Mouse (Mus musculus) embryonic fibroblast, embryonic 13.5 days (primary cell): ENCODE measurements at regions not wholly inside any gene's neighbourhood (a gene's known extent, or its start where the extent isn't known, plus 50 kb on each side); places are given as distances from the start of the nearest gene placed in this dataset.

ENCODE experiments used
- CTCF ChIP-seq: IDR thresholded peaks from 2 replicates; pipeline ENCODE4 v1.5.1; 2011; ENCODE audit warnings: mild to moderate bottlenecking, control low read depth, low read length, moderate library complexity, borderline replicate concordance; ENCODE audit not compliant: insufficient read depth
- POLR2A ChIP-seq: IDR thresholded peaks from 2 replicates; pipeline ENCODE4 v1.6.1; 2011; ENCODE audit warnings: low read depth, mild to moderate bottlenecking, control low read depth, low read length, moderate library complexity

GRCm38 (mm10) chr2:124747119-124747518, 320.8 kb upstream of the Slc24a5 start:
- TF ChIP-seq POLR2A (no peak), CTCF (no peak)
